Mouse (Mus musculus) midbrain, embryonic 14.5 days (tissue): ENCODE results near the gene Dpyd. TPM values are rescaled to one million over a fixed set of nuclear protein-coding genes. Genes with fewer than 3 reads are reported as not detected.

Experiments used
- ATAC-seq: fragments of 200-750 bp; cut with Nextera tagmentation; 2 replicates; pipeline ENCODE4 v1.8.0; 2017; ENCODE audit warnings: moderate number of reproducible peaks, moderate library complexity; ENCODE audit not compliant: low FRiP score, low TSS enrichment
- DNase-seq: peaks from one replicate; pipeline ENCODE4 v3.0.0-alpha.2; 2015
- H3K27ac ChIP-seq: fragments of 300-500 bp; sonication (generic); replicated peaks from 2 replicates; pipeline ENCODE4 v1.5.1; 2014; ENCODE audit warnings: mild to moderate bottlenecking, low read depth, low read length, moderate library complexity
- H3K27me3 ChIP-seq: fragments of 300-500 bp; sonication (generic); 2 replicates; pipeline ENCODE4 v1.6.1; 2014; ENCODE audit warnings: low read length, control low read depth, mixed read lengths; ENCODE audit not compliant: control insufficient read depth, insufficient read depth
- H3K36me3 ChIP-seq: fragments of 300-500 bp; sonication (generic); 2 replicates; pipeline ENCODE4 v1.6.1; 2014; ENCODE audit warnings: low read length, control low read depth; ENCODE audit not compliant: control insufficient read depth, insufficient read depth
- H3K4me1 ChIP-seq: fragments of 300-500 bp; sonication (generic); 2 replicates; pipeline ENCODE4 v1.6.1; 2014; ENCODE audit warnings: mild to moderate bottlenecking, antibody characterized with exemption, low read length, control low read depth; ENCODE audit not compliant: control insufficient read depth, insufficient read depth
- H3K4me2 ChIP-seq: fragments of 300-500 bp; sonication (generic); 2 replicates; pipeline ENCODE4 v1.6.1; 2014; ENCODE audit warnings: mild to moderate bottlenecking, low read length, moderate library complexity
- H3K4me3 ChIP-seq: fragments of 300-500 bp; sonication (generic); replicated peaks from 2 replicates; pipeline ENCODE4 v1.5.1; 2014; ENCODE audit warnings: low read depth, low read length
- H3K9ac ChIP-seq: fragments of 300-500 bp; sonication (generic); replicated peaks from 2 replicates; pipeline ENCODE4 v1.6.1; 2014; ENCODE audit warnings: mild to moderate bottlenecking, low read length, moderate library complexity
- H3K9me3 ChIP-seq: fragments of 300-500 bp; sonication (generic); 2 replicates; pipeline ENCODE4 v1.6.1; 2016; ENCODE audit warnings: low read length, control low read depth, mixed read lengths; ENCODE audit not compliant: control insufficient read depth
- WGBS: fragments of 180-500 bp; shearing (Covaris S2); extraction: QIAGEN DNeasy Blood & Tissue Kit; methylation state at CpG from one replicate; pipeline ENCODE4 v1.1.7; 2014; 5-methylcytosine and 5-hydroxymethylcytosine counted together
- polyA plus RNA-seq: library from polyadenylated mRNA; unstranded; fragments of >200 nt; fragmentation: Nextera tagmentation; extraction: Ambion mirVana; gene quantifications from 2 replicates; pipeline ENCODE4 v1.2.1, GENCODE M21; 2014

Dpyd gene
- polyA plus RNA-seq, 1 experiment from 2014 or later, result 3.4 TPM

- whole genome bisulfite sequencing, result 68% methylated on average over 2 of the region's 2 CpGs
These were observed 885.6 kb downstream of the Dpyd start for GRCm38 (mm10) chr3:119447559-119447958.

GRCm38 (mm10) chr3:119464073-119464472 lies 902.1 kb downstream of the Dpyd start:
- Histone ChIP-seq H3K27me3 (no peaks in the 10 kb centered on the region), H3K9me3 (no peaks in the 10 kb centered on the region), H3K27ac (no peak overlapping the region), H3K9ac (no peak overlapping the region), H3K4me3 (no peak overlapping the region), H3K36me3 (no peaks in the 10 kb centered on the region), H3K4me2 (no peak overlapping the region), H3K4me1 (no peaks in the 10 kb centered on the region)
- 22% methylated on average over 2 of the region's 2 CpGs for WGBS
- ATAC-seq (no peak), DNase-seq (no peak)

More at GRCm38 (mm10) chr3:119447559-119447958, 885.6 kb downstream of the Dpyd start:
- H3K27me3 ChIP-seq, result no peaks in the 10 kb centered on the region
- ATAC-seq (no peak), DNase-seq (peak; percentile 6)
- no peak overlapping the region for H3K4me2 ChIP-seq
- no peaks in the 10 kb centered on the region for H3K9me3 ChIP-seq
- no peak overlapping the region for H3K4me3 ChIP-seq
- H3K9ac ChIP-seq, result no peak overlapping the region
- H3K4me1 ChIP-seq, result no peaks in the 10 kb centered on the region
- H3K27ac ChIP-seq, result no peak overlapping the region
- H3K36me3 ChIP-seq, result no peaks in the 10 kb centered on the region

GRCm38 (mm10) chr3:119464479-119464878 lies 902.5 kb downstream of the Dpyd start:
- Histone ChIP-seq H3K9me3 (no peaks in the 10 kb centered on the region), H3K4me1 (no peaks in the 10 kb centered on the region), H3K9ac (no peak overlapping the region), H3K27ac (no peak overlapping the region), H3K27me3 (no peaks in the 10 kb centered on the region), H3K4me3 (no peak overlapping the region), H3K36me3 (no peaks in the 10 kb centered on the region), H3K4me2 (no peak overlapping the region)
- DNase-seq (peak; percentile 77), ATAC-seq (peak; percentile 14; the same call in 1 of the 2 replicates)
- WGBS, result 0% methylated on average over 1 of the region's 1 CpGs

GRCm38 (mm10) chr3:119467723-119468122 lies 905.8 kb downstream of the Dpyd start:
- Histone ChIP-seq H3K9ac (no peak overlapping the region), H3K4me2 (no peak overlapping the region), H3K9me3 (no peaks in the 10 kb centered on the region), H3K4me1 (no peaks in the 10 kb centered on the region), H3K27ac (no peak overlapping the region), H3K27me3 (no peaks in the 10 kb centered on the region), H3K36me3 (no peaks in the 10 kb centered on the region), H3K4me3 (no peak overlapping the region)
- WGBS, result 75% methylated on average over 2 of the region's 2 CpGs
- ATAC-seq (no peak), DNase-seq (peak; percentile 40)
